Mouse (Mus musculus): ENCODE data around the gene Specc1. TPM values are rescaled to one million over a fixed set of nuclear protein-coding genes. Genes with fewer than 3 reads are reported as not detected.
A peak's percentile ranks its signal among the peaks of the same experiment; 100 is the strongest.

Gene Specc1
- polyA plus RNA-seq, 1 experiment from 2014 or later, result 15.0 TPM

- Histone ChIP-seq H3K4me2 (ENCODE audit: low read depth, low read length) (peak overlapping the region; percentile 78), H3K4me1 (ENCODE audit: control insufficient read depth, insufficient read depth, low read length) (peaks cover 3% of the 10 kb centered on the region; the same call in 1 of the 2 replicates), H3K9me3 (ENCODE audit: control insufficient read depth, low read length) (no peaks in the 10 kb centered on the region), H3K27me3 (ENCODE audit: control insufficient read depth, insufficient read depth, low read length) (no peaks in the 10 kb centered on the region), H3K36me3 (ENCODE audit: control insufficient read depth, insufficient read depth, low read length) (no peaks in the 10 kb centered on the region), H3K27ac (ENCODE audit: low read depth, low read length) (peak overlapping the region; percentile 90), H3K4me3 (ENCODE audit: low read depth, low read length) (peak overlapping the region; percentile 86), H3K9ac (replicated peaks; ENCODE audit: low read depth, low read length) (peak overlapping the region; percentile 82)
- whole genome bisulfite sequencing, result 3% methylated on average over 34 of the region's 51 CpGs
- peak; percentile 58 for ATAC-seq (ENCODE audit: low read depth)
Measured at GRCm38 (mm10) chr11:62077157-62077865, 120.7 kb downstream of the Specc1 start.

- no peak overlapping the region for H3K9ac ChIP-seq (replicated peaks; ENCODE audit: low read depth, low read length)
- H3K9me3 ChIP-seq (ENCODE audit: control insufficient read depth, low read length), result no peaks in the 10 kb centered on the region
- peaks cover 3% of the 10 kb centered on the region; the same call in 1 of the 2 replicates for H3K4me1 ChIP-seq (ENCODE audit: control insufficient read depth, insufficient read depth, low read length)
- no peak for ATAC-seq (ENCODE audit: low read depth)
- no peaks in the 10 kb centered on the region for H3K27me3 ChIP-seq (ENCODE audit: control insufficient read depth, insufficient read depth, low read length)
- H3K27ac ChIP-seq (ENCODE audit: low read depth, low read length), result no peak overlapping the region
- H3K4me3 ChIP-seq (ENCODE audit: low read depth, low read length), result 0 out of 2 replicates have a peak overlapping the region, but pooled peaks have one; percentile 86
- no peaks in the 10 kb centered on the region for H3K36me3 ChIP-seq (ENCODE audit: control insufficient read depth, insufficient read depth, low read length)
- H3K4me2 ChIP-seq (ENCODE audit: low read depth, low read length), result peak overlapping the region; percentile 78
- WGBS, result 90% methylated on average over 10 of the region's 10 CpGs
Measured at GRCm38 (mm10) chr11:62078371-62078770, 121.8 kb downstream of the Specc1 start.

- Histone ChIP-seq H3K27ac (ENCODE audit: low read depth, low read length) (no peak overlapping the region), H3K27me3 (ENCODE audit: control insufficient read depth, insufficient read depth, low read length) (no peaks in the 10 kb centered on the region), H3K4me1 (ENCODE audit: control insufficient read depth, insufficient read depth, low read length) (peaks cover 3% of the 10 kb centered on the region; the same call in 1 of the 2 replicates), H3K4me3 (ENCODE audit: low read depth, low read length) (no peak overlapping the region), H3K36me3 (ENCODE audit: control insufficient read depth, insufficient read depth, low read length) (no peaks in the 10 kb centered on the region), H3K9me3 (ENCODE audit: control insufficient read depth, low read length) (no peaks in the 10 kb centered on the region), H3K9ac (replicated peaks; ENCODE audit: low read depth, low read length) (no peak overlapping the region), H3K4me2 (ENCODE audit: low read depth, low read length) (no peak overlapping the region)
- 89% methylated on average over 8 of the region's 8 CpGs for WGBS
- no peak for ATAC-seq (ENCODE audit: low read depth)
Measured at GRCm38 (mm10) chr11:62079100-62079857, 122.7 kb downstream of the Specc1 start.

GRCm38 (mm10) chr11:62080476-62080875 lies 123.9 kb downstream of the Specc1 start:
- ATAC-seq (ENCODE audit: low read depth), result no peak
- 73% methylated on average over 2 of the region's 2 CpGs for WGBS
- Histone ChIP-seq H3K4me2 (ENCODE audit: low read depth, low read length) (no peak overlapping the region), H3K9ac (replicated peaks; ENCODE audit: low read depth, low read length) (no peak overlapping the region), H3K27ac (ENCODE audit: low read depth, low read length) (no peak overlapping the region), H3K36me3 (ENCODE audit: control insufficient read depth, insufficient read depth, low read length) (no peaks in the 10 kb centered on the region), H3K9me3 (ENCODE audit: control insufficient read depth, low read length) (no peaks in the 10 kb centered on the region), H3K4me3 (ENCODE audit: low read depth, low read length) (no peak overlapping the region), H3K27me3 (ENCODE audit: control insufficient read depth, insufficient read depth, low read length) (no peaks in the 10 kb centered on the region), H3K4me1 (ENCODE audit: control insufficient read depth, insufficient read depth, low read length) (peaks cover 3% of the 10 kb centered on the region; the same call in 1 of the 2 replicates)

GRCm38 (mm10) chr11:62086648-62087047 lies 130.1 kb downstream of the Specc1 start:
- Histone ChIP-seq H3K27ac (ENCODE audit: low read depth, low read length) (no peak overlapping the region), H3K4me2 (ENCODE audit: low read depth, low read length) (no peak overlapping the region), H3K27me3 (ENCODE audit: control insufficient read depth, insufficient read depth, low read length) (no peaks in the 10 kb centered on the region), H3K9me3 (ENCODE audit: control insufficient read depth, low read length) (no peaks in the 10 kb centered on the region), H3K9ac (replicated peaks; ENCODE audit: low read depth, low read length) (no peak overlapping the region), H3K4me3 (ENCODE audit: low read depth, low read length) (no peak overlapping the region), H3K4me1 (ENCODE audit: control insufficient read depth, insufficient read depth, low read length) (no peaks in the 10 kb centered on the region), H3K36me3 (ENCODE audit: control insufficient read depth, insufficient read depth, low read length) (no peaks in the 10 kb centered on the region)
- 85% methylated on average over 2 of the region's 2 CpGs for WGBS
- no peak for ATAC-seq (ENCODE audit: low read depth)

GRCm38 (mm10) chr11:62087051-62087450 lies 130.5 kb downstream of the Specc1 start:
- no peak for ATAC-seq (ENCODE audit: low read depth)
- Histone ChIP-seq H3K9me3 (ENCODE audit: control insufficient read depth, low read length) (no peaks in the 10 kb centered on the region), H3K4me3 (ENCODE audit: low read depth, low read length) (no peak overlapping the region), H3K9ac (replicated peaks; ENCODE audit: low read depth, low read length) (no peak overlapping the region), H3K4me1 (ENCODE audit: control insufficient read depth, insufficient read depth, low read length) (no peaks in the 10 kb centered on the region), H3K27me3 (ENCODE audit: control insufficient read depth, insufficient read depth, low read length) (no peaks in the 10 kb centered on the region), H3K27ac (ENCODE audit: low read depth, low read length) (no peak overlapping the region), H3K4me2 (ENCODE audit: low read depth, low read length) (no peak overlapping the region), H3K36me3 (ENCODE audit: control insufficient read depth, insufficient read depth, low read length) (no peaks in the 10 kb centered on the region)
- WGBS, result 91% methylated on average over 1 of the region's 1 CpGs

GRCm38 (mm10) chr11:62088651-62089050 lies 132.1 kb downstream of the Specc1 start:
- no peak overlapping the region for H3K27ac ChIP-seq (ENCODE audit: low read depth, low read length)
- WGBS, result 95% methylated on average over 3 of the region's 3 CpGs
- ATAC-seq (ENCODE audit: low read depth), result no peak
- no peak overlapping the region for H3K4me3 ChIP-seq (ENCODE audit: low read depth, low read length)
- no peak overlapping the region for H3K9ac ChIP-seq (replicated peaks; ENCODE audit: low read depth, low read length)
- H3K36me3 ChIP-seq (ENCODE audit: control insufficient read depth, insufficient read depth, low read length), result no peaks in the 10 kb centered on the region
- H3K4me1 ChIP-seq (ENCODE audit: control insufficient read depth, insufficient read depth, low read length), result no peaks in the 10 kb centered on the region
- H3K9me3 ChIP-seq (ENCODE audit: control insufficient read depth, low read length), result no peaks in the 10 kb centered on the region
- no peaks in the 10 kb centered on the region for H3K27me3 ChIP-seq (ENCODE audit: control insufficient read depth, insufficient read depth, low read length)
- no peak overlapping the region for H3K4me2 ChIP-seq (ENCODE audit: low read depth, low read length)

GRCm38 (mm10) chr11:62090321-62090720 lies 133.8 kb downstream of the Specc1 start:
- Histone ChIP-seq H3K4me2 (ENCODE audit: low read depth, low read length) (no peak overlapping the region), H3K36me3 (ENCODE audit: control insufficient read depth, insufficient read depth, low read length) (no peaks in the 10 kb centered on the region), H3K4me3 (ENCODE audit: low read depth, low read length) (no peak overlapping the region), H3K27ac (ENCODE audit: low read depth, low read length) (no peak overlapping the region), H3K9ac (replicated peaks; ENCODE audit: low read depth, low read length) (no peak overlapping the region), H3K27me3 (ENCODE audit: control insufficient read depth, insufficient read depth, low read length) (no peaks in the 10 kb centered on the region), H3K9me3 (ENCODE audit: control insufficient read depth, low read length) (no peaks in the 10 kb centered on the region), H3K4me1 (ENCODE audit: control insufficient read depth, insufficient read depth, low read length) (no peaks in the 10 kb centered on the region)
- no peak for ATAC-seq (ENCODE audit: low read depth)
- 78% methylated on average over 6 of the region's 6 CpGs for WGBS

- no peaks in the 10 kb centered on the region for H3K27me3 ChIP-seq (ENCODE audit: control insufficient read depth, insufficient read depth, low read length)
- H3K4me3 ChIP-seq (ENCODE audit: low read depth, low read length), result no peak overlapping the region
- H3K27ac ChIP-seq (ENCODE audit: low read depth, low read length), result no peak overlapping the region
- 78% methylated on average over 3 of the region's 3 CpGs for WGBS
- H3K36me3 ChIP-seq (ENCODE audit: control insufficient read depth, insufficient read depth, low read length), result no peaks in the 10 kb centered on the region
- H3K4me1 ChIP-seq (ENCODE audit: control insufficient read depth, insufficient read depth, low read length), result no peaks in the 10 kb centered on the region
- no peak for ATAC-seq (ENCODE audit: low read depth)
- no peak overlapping the region for H3K9ac ChIP-seq (replicated peaks; ENCODE audit: low read depth, low read length)
- H3K4me2 ChIP-seq (ENCODE audit: low read depth, low read length), result no peak overlapping the region
- H3K9me3 ChIP-seq (ENCODE audit: control insufficient read depth, low read length), result no peaks in the 10 kb centered on the region
Measured at GRCm38 (mm10) chr11:62103380-62103911, 146.9 kb downstream of the Specc1 start.

All from neural tube, embryonic 14.5 days (tissue).